7 mouse cellular contexts compared by ENCODE assay signal in genomic region chr2:104590829-104591117, GRCm38 (mm10). TPM values are rescaled to one million over a fixed set of nuclear protein-coding genes. Genes with fewer than 3 reads are reported as not detected.
A peak's percentile ranks its signal among the peaks of the same experiment; 100 is the strongest.
DNase-seq lines count a peak whose midpoint lies in the region; ATAC-seq lines count a peak whose summit lies in the region.

No protein-coding gene starts in this region.

- no peaks in the 10 kb centered on the region for H3K9me3 ChIP-seq in megakaryocyte, embryonic 14.5 days
- H3K9me3 ChIP-seq in forebrain, embryonic 12.5 days, result no peaks in the 10 kb centered on the region
- H3K9me3 ChIP-seq in limb, embryonic 13.5 days, result no peaks in the 10 kb centered on the region
- H3K9me3 ChIP-seq in stomach, embryonic 15.5 days, result no peaks in the 10 kb centered on the region

- ATAC-seq in megakaryocyte, adult 5-6 weeks (ENCODE audit: poor library complexity, severe bottlenecking), result no peak
- ATAC-seq in forebrain, embryonic 12.5 days (ENCODE audit: low FRiP score), result no peak
- no peak for ATAC-seq in limb, embryonic 13.5 days (ENCODE audit: low FRiP score, low read depth)
- ATAC-seq in stomach, embryonic 15.5 days (ENCODE audit: insufficient read depth, low FRiP score, low read depth), result no peak
- ATAC-seq in monocyte, adult 5-6 weeks (replicated peaks; ENCODE audit: insufficient number of reproducible peaks, low FRiP score, low TSS enrichment, poor library complexity, severe bottlenecking), result no peak

- H3K4me1 ChIP-seq in megakaryocyte, embryonic 14.5 days, result peaks cover 37% of the 10 kb centered on the region
- H3K4me1 ChIP-seq in forebrain, embryonic 12.5 days, result peaks cover 21% of the 10 kb centered on the region
- peaks cover 27% of the 10 kb centered on the region for H3K4me1 ChIP-seq in limb, embryonic 13.5 days
- H3K4me1 ChIP-seq in stomach, embryonic 15.5 days, result no peaks in the 10 kb centered on the region

- peak overlapping the region; percentile 100 for H3K4me3 ChIP-seq in megakaryocyte, embryonic 14.5 days (replicated peaks)
- peak overlapping the region; percentile 66 for H3K4me3 ChIP-seq in forebrain, embryonic 12.5 days (replicated peaks)
- peak overlapping the region; percentile 90 for H3K4me3 ChIP-seq in limb, embryonic 13.5 days
- H3K4me3 ChIP-seq in stomach, embryonic 15.5 days (replicated peaks), result peak overlapping the region; percentile 90

- H3K27ac ChIP-seq in forebrain, embryonic 12.5 days, result peak overlapping the region; percentile 82
- H3K27ac ChIP-seq in limb, embryonic 13.5 days, result peak overlapping the region; percentile 77
- peak overlapping the region; percentile 85 for H3K27ac ChIP-seq in stomach, embryonic 15.5 days

- WGBS in forebrain, embryonic 12.5 days, result 0% methylated on average over 19 of the region's 19 CpGs
- under 1% methylated on average over 19 of the region's 19 CpGs for WGBS in limb, embryonic 13.5 days
- WGBS in stomach, embryonic 15.5 days, result under 1% methylated on average over 19 of the region's 19 CpGs

- H3K9ac ChIP-seq in forebrain, embryonic 12.5 days, result peak overlapping the region; percentile 77
- peak overlapping the region; percentile 93 for H3K9ac ChIP-seq in limb, embryonic 13.5 days
- peak overlapping the region; percentile 77 for H3K9ac ChIP-seq in stomach, embryonic 15.5 days

- peaks cover 12% of the 10 kb centered on the region for H3K36me3 ChIP-seq in megakaryocyte, embryonic 14.5 days (replicated peaks; ENCODE audit: low read length)
- H3K36me3 ChIP-seq in forebrain, embryonic 12.5 days (replicated peaks), result no peaks in the 10 kb centered on the region
- H3K36me3 ChIP-seq in limb, embryonic 13.5 days, result peaks cover 2% of the 10 kb centered on the region; the same call in 1 of the 2 replicates
- no peaks in the 10 kb centered on the region for H3K36me3 ChIP-seq in stomach, embryonic 15.5 days

- H3K27me3 ChIP-seq in megakaryocyte, embryonic 14.5 days (replicated peaks), result no peaks in the 10 kb centered on the region
- H3K27me3 ChIP-seq in forebrain, embryonic 12.5 days, result no peaks in the 10 kb centered on the region
- no peaks in the 10 kb centered on the region for H3K27me3 ChIP-seq in limb, embryonic 13.5 days
- H3K27me3 ChIP-seq in stomach, embryonic 15.5 days (replicated peaks), result no peaks in the 10 kb centered on the region

- DNase-seq in retina, postnatal 1 day, result no peak

- peak overlapping the region; percentile 75 for H3K4me2 ChIP-seq in forebrain, embryonic 12.5 days
- H3K4me2 ChIP-seq in limb, embryonic 13.5 days (replicated peaks), result peak overlapping the region; percentile 78
- peak overlapping the region; percentile 60 for H3K4me2 ChIP-seq in stomach, embryonic 15.5 days

RNA-seq across cellular contexts. Expression of gene Cstf3, which starts 0.5 kb away (rescaled TPM):
- polyA plus RNA-seq in megakaryocyte, embryonic 14.5 days (2012; ENCODE audit: insufficient read depth, low replicate concordance), result 1.6 and 7.2 TPM in 2 replicates
- total RNA-seq in megakaryocyte, adult 5-6 weeks (2015), result 32.8 and 34.0 TPM in 2 replicates
- total RNA-seq in megakaryocyte, adult 5-6 weeks (2017), result 16.0 and 21.5 TPM in 2 replicates
- polyA plus RNA-seq in forebrain, embryonic 12.5 days (2016; fragmentation: Nextera tagmentation; extraction: Ambion mirVana), result 114 and 117 TPM in 2 replicates
- 85.8 and 92.3 TPM in 2 replicates for polyA plus RNA-seq in limb, embryonic 13.5 days (2015; fragmentation: Nextera tagmentation; extraction: Ambion mirVana)
- polyA plus RNA-seq in stomach, embryonic 15.5 days (2015; fragmentation: Nextera tagmentation; extraction: Ambion mirVana), result 63.1 and 66.8 TPM in 2 replicates
- 12.8 to 25.9 TPM (median 25.3 TPM) in 3 replicates for total RNA-seq in monocyte, adult 5-6 weeks (2017)
